Mouse (Mus musculus): ENCODE measurements around the gene 9930104L06Rik. TPM values are rescaled to one million over a fixed set of nuclear protein-coding genes. Genes with fewer than 3 reads are reported as not detected.

Gene 9930104L06Rik
- total RNA-seq, 1 experiment from 2014 or later = 17.5 TPM

Other genes with a start within 250 kb of the 9930104L06Rik start
- 38.1 and 43.0 TPM in 2 replicates for gene Utp11, start 243.4 kb upstream of the 9930104L06Rik start, total RNA-seq (2021)
- gene Fhl3, start 236.3 kb upstream of the 9930104L06Rik start, total RNA-seq (2021) = 6.7 and 8.7 TPM in 2 replicates
- gene Sf3a3, start 222.3 kb upstream of the 9930104L06Rik start, total RNA-seq (2021) = 40.2 and 46.8 TPM in 2 replicates
- gene Inpp5b, start 195.2 kb upstream of the 9930104L06Rik start, total RNA-seq (2021) = 20.9 and 24.8 TPM in 2 replicates
- 20.4 and 22.5 TPM in 2 replicates for gene Mtf1, start 134.9 kb upstream of the 9930104L06Rik start, total RNA-seq (2021)
- 35.0 and 48.6 TPM in 2 replicates for gene Yrdc, start 86.4 kb upstream of the 9930104L06Rik start, total RNA-seq (2021)
- 41.9 and 43.9 TPM in 2 replicates for gene 1110065P20Rik, start 85.9 kb upstream of the 9930104L06Rik start, total RNA-seq (2021)
- gene Maneal, start 74.9 kb upstream of the 9930104L06Rik start, total RNA-seq (2021) = 4.1 and 6.4 TPM in 2 replicates
- gene Epha10, start 56.1 kb upstream of the 9930104L06Rik start, total RNA-seq (2021) = 2.0 and 3.8 TPM in 2 replicates
- 8.4 and 15.2 TPM in 2 replicates for gene Cdca8, start 2.3 kb downstream of the 9930104L06Rik start, total RNA-seq (2021)
- 2.3 and 3.3 TPM in 2 replicates for gene Rspo1, start 49.4 kb downstream of the 9930104L06Rik start, total RNA-seq (2021)
- 52.7 and 56.7 TPM in 2 replicates for gene Gnl2, start 79.5 kb downstream of the 9930104L06Rik start, total RNA-seq (2021)
- gene Dnali1, start 128.7 kb downstream of the 9930104L06Rik start, total RNA-seq (2021) = not detected in 2 replicates
- 18.7 and 20.2 TPM in 2 replicates for gene Snip1, start 129.6 kb downstream of the 9930104L06Rik start, total RNA-seq (2021)
- gene Meaf6, start 148.1 kb downstream of the 9930104L06Rik start, total RNA-seq (2021) = 34.2 and 36.9 TPM in 2 replicates
- 6.8 and 10.8 TPM in 2 replicates for gene Zc3h12a, start 190.8 kb downstream of the 9930104L06Rik start, total RNA-seq (2021)

All from adrenal gland, postnatal 25 days (tissue).